Mouse (Mus musculus): ENCODE data around the gene Ppp3ca.

GRCm38 (mm10) chr3:136640544-136641230 lies 29.2 kb upstream of the Ppp3ca start:
- no peak for TF ChIP-seq POLR2A (IDR thresholded peaks at IDR 0.05; ENCODE audit: control insufficient read depth in 1 of 2, insufficient read depth in 1 of 2, low read depth in 1 of 2, low read length in 2 of 2, poor library complexity in 1 of 2)
- no peak for TF ChIP-seq POLR2AphosphoS2 (IDR thresholded peaks at IDR 0.05; ENCODE audit: low read length)

All from MEL (cell line).